Mouse (Mus musculus) liver, embryonic 12.5 days (tissue): ENCODE data around the gene Unk. TPM values are rescaled to one million over a fixed set of nuclear protein-coding genes. Genes with fewer than 3 reads are reported as not detected.
"Not testable (repeated sequence)": the region's sequence is repeated elsewhere in the genome, so short reads cannot be mapped to it uniquely, and the experiment has no call there.

Experiments
- ATAC-seq: fragments of 200-750 bp; cut with Nextera tagmentation; 2 replicates; pipeline ENCODE4 v1.8.0; 2017; ENCODE audit warnings: moderate number of reproducible peaks, mild to moderate bottlenecking, moderate library complexity
- H3K27ac ChIP-seq: fragments of 300-500 bp; sonication (generic); 2 replicates; pipeline ENCODE4 v1.5.1; 2016; ENCODE audit warnings: mild to moderate bottlenecking
- H3K27me3 ChIP-seq: fragments of 300-500 bp; sonication (generic); replicated peaks from 2 replicates; pipeline ENCODE4 v1.6.1; 2016; ENCODE audit warnings: mild to moderate bottlenecking, moderate library complexity
- H3K36me3 ChIP-seq: fragments of 300-500 bp; sonication (generic); 2 replicates; pipeline ENCODE4 v1.6.1; 2016; ENCODE audit warnings: mild to moderate bottlenecking, moderate library complexity
- H3K4me1 ChIP-seq: fragments of 300-500 bp; sonication (generic); 2 replicates; pipeline ENCODE4 v1.6.1; 2016
- H3K4me2 ChIP-seq: fragments of 300-500 bp; sonication (generic); 2 replicates; pipeline ENCODE4 v1.6.1; 2016; ENCODE audit warnings: mild to moderate bottlenecking, moderate library complexity
- H3K4me3 ChIP-seq: fragments of 300-500 bp; sonication (generic); 2 replicates; pipeline ENCODE4 v1.5.1; 2016; ENCODE audit warnings: mild to moderate bottlenecking, moderate library complexity
- H3K9ac ChIP-seq: fragments of 300-500 bp; sonication (generic); 2 replicates; pipeline ENCODE4 v1.6.1; 2016; ENCODE audit warnings: mild to moderate bottlenecking, moderate library complexity
- H3K9me3 ChIP-seq: fragments of 300-500 bp; sonication (generic); replicated peaks from 2 replicates; pipeline ENCODE4 v1.6.1; 2016; ENCODE audit warnings: mild to moderate bottlenecking, moderate library complexity
- WGBS: fragments of 180-500 bp; shearing (Covaris S2); methylation state at CpG from one replicate; pipeline ENCODE4 v1.1.7; 2016; ENCODE audit not compliant: insufficient replicate concordance; 5-methylcytosine and 5-hydroxymethylcytosine counted together
- polyA plus RNA-seq: library from polyadenylated mRNA; unstranded; fragments of >200 nt; fragmentation: Nextera tagmentation; extraction: Ambion mirVana; gene quantifications from 2 replicates; pipeline ENCODE4 v1.2.1, GENCODE M21; 2016

Gene Unk
- polyA plus RNA-seq, 1 experiment from 2014 or later, result 18.7 TPM

DNA sequence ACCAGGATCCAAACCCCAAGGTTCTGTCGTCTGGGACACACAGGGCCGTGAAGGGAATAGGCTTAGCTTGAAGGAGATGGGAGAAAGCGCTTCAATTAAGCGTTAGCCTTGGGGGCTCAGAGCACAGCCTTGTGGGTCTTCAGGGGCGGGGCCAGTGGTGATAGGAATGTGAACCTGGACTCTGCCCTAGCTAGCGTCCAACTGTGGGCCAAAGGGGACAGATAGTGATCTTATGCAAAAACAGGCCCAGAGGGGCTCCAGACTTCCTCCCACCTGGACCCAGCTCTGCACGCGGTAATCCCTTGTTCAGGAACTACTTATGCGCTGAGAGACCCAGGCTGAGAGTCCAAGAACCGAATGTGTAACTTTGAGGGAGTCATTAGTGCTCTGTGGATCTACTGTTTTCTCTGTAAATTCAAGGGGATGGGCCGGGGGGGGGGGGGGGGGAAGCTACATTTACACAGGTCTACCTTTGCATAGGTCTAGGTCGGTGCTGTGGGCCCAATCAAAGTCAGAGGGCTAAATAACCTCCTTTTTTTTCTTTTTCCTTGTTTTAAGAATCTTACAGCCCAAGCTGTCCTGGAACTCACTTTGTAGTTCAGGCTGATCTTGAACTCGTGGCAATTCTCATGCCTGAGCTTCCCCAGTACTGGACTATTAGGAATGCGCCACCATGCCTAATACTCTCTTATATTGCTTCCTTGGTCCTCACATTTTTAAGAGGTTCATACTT lies 18.4 kb upstream of the Unk start:
- 13% methylated on average over 14 of the region's 14 CpGs for WGBS
- ATAC-seq, result peak; percentile 11; the same call in 1 of the 2 replicates
- H3K27ac ChIP-seq, result peak overlapping the region; percentile 83
- no peaks in the 10 kb centered on the region for H3K9me3 ChIP-seq
- H3K4me3 ChIP-seq, result peak overlapping the region; percentile 69
- peaks cover 53% of the 10 kb centered on the region for H3K4me1 ChIP-seq
- H3K9ac ChIP-seq, result peak overlapping the region; percentile 79
- H3K27me3 ChIP-seq, result peaks cover 11% of the 10 kb centered on the region; the same call in 1 of the 2 replicates
- peaks cover 43% of the 10 kb centered on the region for H3K36me3 ChIP-seq
- peak overlapping the region; percentile 93 for H3K4me2 ChIP-seq

DNA sequence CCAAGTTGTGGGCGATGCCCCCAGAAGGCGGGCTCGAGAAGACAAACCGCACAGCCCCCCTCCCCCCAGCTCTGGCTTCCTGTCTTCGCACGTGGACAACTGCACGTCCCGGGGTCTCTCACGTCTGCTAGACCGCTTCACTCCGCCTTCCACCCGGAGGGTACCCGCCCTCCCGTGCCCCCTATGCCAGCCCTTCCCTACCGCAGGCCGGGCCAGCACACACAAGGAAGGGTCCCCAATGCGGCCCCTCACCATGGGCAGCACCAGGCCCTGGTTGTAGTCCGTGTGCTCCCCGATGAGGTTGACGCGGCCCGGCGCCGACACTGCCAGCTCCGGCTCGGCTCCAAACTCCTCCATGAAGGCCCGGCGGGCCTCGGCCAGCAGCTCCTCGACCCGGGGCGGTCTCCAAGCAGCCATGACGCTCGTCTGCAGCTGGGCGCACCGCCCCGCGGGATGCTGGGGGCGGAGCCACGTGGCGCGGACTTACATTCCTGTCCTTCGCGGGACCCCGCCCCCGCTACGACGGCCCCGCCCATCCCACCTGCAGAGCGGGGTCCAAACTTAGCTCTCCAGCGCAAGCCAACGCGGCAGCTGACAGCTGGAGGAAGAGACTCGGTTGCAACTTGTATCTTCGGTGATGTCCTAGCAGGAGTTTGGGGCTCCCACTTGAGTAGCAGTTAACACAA lies 17.7 kb upstream of the Unk start, which contains the start of gene Galk1:
Gene Galk1, minus strand, starts transcription at position 458 of the 686 bp plus-strand sequence.
- Histone ChIP-seq H3K4me2 (peak within 1 kb of the TSS; percentile 93), H3K27me3 (peaks cover 11% of the 10 kb centered on the region; the same call in 1 of the 2 replicates), H3K9me3 (no peaks in the 10 kb centered on the region), H3K4me3 (peak within 1 kb of the TSS; percentile 69), H3K9ac (peak within 1 kb of the TSS; percentile 79), H3K27ac (peak within 1 kb of the TSS; percentile 83), H3K4me1 (peaks cover 48% of the 10 kb centered on the region), H3K36me3 (peaks cover 36% of the 10 kb centered on the region)
- peak; percentile 84 for ATAC-seq
- WGBS, result under 1% methylated on average over 55 of the region's 55 CpGs

DNA sequence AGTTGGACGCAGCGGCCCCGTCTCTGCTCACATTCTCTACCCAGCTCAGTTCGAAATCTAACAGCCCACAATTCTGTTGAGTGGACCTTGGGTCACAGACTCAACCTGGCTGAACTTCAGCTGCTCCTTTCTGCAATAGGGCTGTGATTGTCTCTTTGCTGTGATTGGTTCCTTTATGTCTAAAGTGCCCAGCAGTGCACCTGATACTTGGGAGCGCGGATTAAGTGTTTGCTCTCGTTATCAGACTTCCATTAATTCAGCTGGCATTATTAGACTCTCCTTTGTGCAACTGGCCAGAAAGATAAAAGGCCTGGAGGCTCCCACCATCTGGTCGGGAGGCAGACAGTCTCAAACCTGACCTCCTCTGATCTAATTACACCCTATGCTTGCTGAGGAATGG lies 15.3 kb upstream of the Unk start:
- Histone ChIP-seq H3K4me3 (no peak overlapping the region), H3K4me1 (peaks cover 48% of the 10 kb centered on the region), H3K27me3 (peaks cover 11% of the 10 kb centered on the region; the same call in 1 of the 2 replicates), H3K4me2 (no peak overlapping the region), H3K9me3 (no peaks in the 10 kb centered on the region), H3K27ac (no peak overlapping the region), H3K36me3 (peaks cover 13% of the 10 kb centered on the region), H3K9ac (no peak overlapping the region)
- no peak for ATAC-seq
- WGBS, result 47% methylated on average over 8 of the region's 8 CpGs

DNA sequence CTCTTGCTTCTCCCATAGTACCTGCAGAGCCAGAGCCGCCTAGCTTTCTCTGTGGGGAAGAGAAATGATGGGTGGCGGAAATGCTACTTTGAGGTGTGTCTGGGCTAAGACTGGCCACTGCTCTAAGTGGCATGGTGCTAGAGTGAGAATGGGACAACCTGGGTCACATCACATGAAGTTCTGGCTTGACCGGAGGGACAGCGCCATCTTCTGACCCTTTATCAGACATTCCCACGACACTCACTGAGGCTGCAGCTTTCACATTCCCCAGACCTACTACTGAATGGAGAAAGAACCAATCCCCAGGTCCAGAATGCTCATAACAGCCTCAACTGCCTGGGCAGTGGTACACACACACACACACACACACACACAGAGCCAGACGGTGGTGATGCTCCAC lies 12.0 kb upstream of the Unk start:
- Histone ChIP-seq H3K4me3 (no peak overlapping the region), H3K9ac (no peak overlapping the region), H3K4me1 (peaks cover 31% of the 10 kb centered on the region), H3K27ac (no peak overlapping the region), H3K36me3 (peaks cover 18% of the 10 kb centered on the region), H3K4me2 (no peak overlapping the region), H3K9me3 (no peaks in the 10 kb centered on the region), H3K27me3 (peaks cover 9% of the 10 kb centered on the region; the same call in 1 of the 2 replicates)
- peak; percentile 46; the same call in 1 of the 2 replicates for ATAC-seq
- 26% methylated on average over 6 of the region's 6 CpGs for WGBS

DNA sequence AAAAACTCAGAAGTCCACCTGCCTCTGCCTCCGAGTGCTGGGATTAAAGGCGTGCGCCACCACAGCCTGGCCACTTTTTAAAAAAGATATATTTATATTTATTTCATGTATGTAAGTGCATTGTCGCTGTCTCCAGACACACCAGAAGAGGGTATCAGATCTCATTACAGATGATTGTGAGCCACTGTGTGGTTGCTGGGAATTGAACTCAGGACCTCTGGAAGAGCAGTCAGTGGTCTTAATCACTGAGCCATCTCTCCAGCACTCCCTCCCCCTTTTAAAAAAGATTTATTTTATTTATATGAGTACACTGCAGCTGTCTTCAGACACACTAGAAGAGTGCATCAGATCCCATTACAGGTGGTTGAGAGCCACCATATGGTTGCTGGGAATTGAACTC lies 11.3 kb upstream of the Unk start:
- 82% methylated on average over 4 of the region's 4 CpGs for WGBS
- H3K9ac ChIP-seq, ATAC-seq, H3K4me2 ChIP-seq, H3K4me3 ChIP-seq, H3K9me3 ChIP-seq, H3K27me3 ChIP-seq, H3K27ac ChIP-seq: not testable (repeated sequence)
- peaks cover 27% of the 10 kb centered on the region for H3K4me1 ChIP-seq
- peaks cover 22% of the 10 kb centered on the region for H3K36me3 ChIP-seq

DNA sequence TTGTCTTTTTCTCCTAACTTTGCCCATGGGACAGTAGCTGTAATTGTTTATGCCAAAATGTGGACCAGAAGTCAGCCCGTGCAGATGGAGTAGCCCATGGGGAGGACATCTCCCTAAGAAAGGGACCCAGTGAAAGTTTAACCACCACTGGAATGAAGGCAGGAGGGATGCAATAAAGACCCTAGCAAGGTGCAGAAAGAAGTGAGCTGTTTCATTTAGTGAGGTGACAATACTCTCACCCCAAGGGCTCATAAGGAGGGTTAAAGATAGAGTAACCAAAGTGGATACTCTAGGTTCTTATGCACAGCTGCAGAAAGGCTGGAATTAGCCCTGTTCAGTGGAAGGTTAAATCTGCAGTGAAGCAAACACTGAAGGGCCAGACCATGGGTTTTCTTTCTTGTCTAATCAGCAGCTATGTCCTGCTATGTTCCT lies 10.7 kb upstream of the Unk start:
- Histone ChIP-seq H3K9ac (no peak overlapping the region), H3K27me3 (peaks cover under 1% of the 10 kb centered on the region; the same call in 1 of the 2 replicates), H3K4me1 (peaks cover 27% of the 10 kb centered on the region), H3K36me3 (peaks cover 22% of the 10 kb centered on the region), H3K9me3 (no peaks in the 10 kb centered on the region), H3K27ac (no peak overlapping the region), H3K4me3 (no peak overlapping the region), H3K4me2 (no peak overlapping the region)
- ATAC-seq, result no peak
- 66% methylated on average over 1 of the region's 1 CpGs for WGBS

DNA sequence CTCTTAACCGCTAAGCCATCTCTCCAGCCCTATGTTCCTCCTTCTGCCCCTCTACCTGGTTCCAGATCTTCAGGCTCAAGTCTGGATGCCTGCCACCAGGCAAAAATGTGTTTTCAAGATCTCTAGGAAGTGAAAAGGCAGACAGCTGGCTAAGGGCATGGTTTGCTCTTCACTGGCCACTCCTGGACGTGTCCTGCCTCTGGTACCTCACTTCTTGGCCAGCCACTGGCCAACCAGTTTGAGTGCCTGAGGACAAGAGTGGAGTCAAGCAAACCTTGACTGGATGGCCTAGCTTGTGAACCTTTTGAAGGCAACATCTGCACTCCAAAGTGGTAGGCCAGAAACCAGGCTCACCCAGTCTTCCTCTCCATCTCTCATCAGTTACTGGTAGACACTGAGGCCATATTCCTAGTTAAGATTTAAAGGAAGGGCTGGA lies 10.1 kb upstream of the Unk start:
- H3K27ac ChIP-seq, result peak overlapping the region; percentile 48; the same call in 1 of the 2 replicates
- no peaks in the 10 kb centered on the region for H3K9me3 ChIP-seq
- no peak overlapping the region for H3K4me2 ChIP-seq
- H3K27me3 ChIP-seq, result no peaks in the 10 kb centered on the region
- ATAC-seq, result no peak
- peaks cover 24% of the 10 kb centered on the region for H3K4me1 ChIP-seq
- peaks cover 22% of the 10 kb centered on the region for H3K36me3 ChIP-seq
- H3K9ac ChIP-seq, result no peak overlapping the region
- 73% methylated on average over 2 of the region's 2 CpGs for WGBS
- no peak overlapping the region for H3K4me3 ChIP-seq

DNA sequence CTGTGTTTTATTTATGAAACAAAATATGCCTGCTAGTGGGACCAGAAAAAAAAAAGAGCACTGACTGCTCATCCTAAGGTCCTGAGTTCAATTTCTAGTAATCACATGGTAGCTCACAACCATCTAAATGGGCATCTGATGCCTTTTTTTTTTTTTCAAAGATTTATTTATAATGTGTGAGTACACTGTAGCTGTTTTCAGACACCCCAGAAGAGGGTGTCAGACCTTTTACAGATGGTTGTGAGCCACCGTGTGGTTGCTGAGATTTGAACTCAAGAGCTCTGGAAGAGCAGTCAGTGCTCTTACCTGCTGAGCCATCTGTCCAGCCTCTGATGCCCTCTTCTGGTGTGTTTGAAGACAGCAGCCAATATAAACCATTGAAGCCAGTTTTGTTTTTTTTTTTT lies 9.6 kb upstream of the Unk start:
- ATAC-seq, result no peak
- H3K4me3 ChIP-seq, result no peak overlapping the region
- H3K4me1 ChIP-seq, result peaks cover 23% of the 10 kb centered on the region
- H3K4me2 ChIP-seq, result no peak overlapping the region
- no peaks in the 10 kb centered on the region for H3K9me3 ChIP-seq
- H3K27ac ChIP-seq, result peak overlapping the region; percentile 48; the same call in 1 of the 2 replicates
- peaks cover 22% of the 10 kb centered on the region for H3K36me3 ChIP-seq
- no peak overlapping the region for H3K9ac ChIP-seq
- H3K27me3 ChIP-seq, result no peaks in the 10 kb centered on the region
- WGBS, result 16% methylated on average over 1 of the region's 1 CpGs

DNA sequence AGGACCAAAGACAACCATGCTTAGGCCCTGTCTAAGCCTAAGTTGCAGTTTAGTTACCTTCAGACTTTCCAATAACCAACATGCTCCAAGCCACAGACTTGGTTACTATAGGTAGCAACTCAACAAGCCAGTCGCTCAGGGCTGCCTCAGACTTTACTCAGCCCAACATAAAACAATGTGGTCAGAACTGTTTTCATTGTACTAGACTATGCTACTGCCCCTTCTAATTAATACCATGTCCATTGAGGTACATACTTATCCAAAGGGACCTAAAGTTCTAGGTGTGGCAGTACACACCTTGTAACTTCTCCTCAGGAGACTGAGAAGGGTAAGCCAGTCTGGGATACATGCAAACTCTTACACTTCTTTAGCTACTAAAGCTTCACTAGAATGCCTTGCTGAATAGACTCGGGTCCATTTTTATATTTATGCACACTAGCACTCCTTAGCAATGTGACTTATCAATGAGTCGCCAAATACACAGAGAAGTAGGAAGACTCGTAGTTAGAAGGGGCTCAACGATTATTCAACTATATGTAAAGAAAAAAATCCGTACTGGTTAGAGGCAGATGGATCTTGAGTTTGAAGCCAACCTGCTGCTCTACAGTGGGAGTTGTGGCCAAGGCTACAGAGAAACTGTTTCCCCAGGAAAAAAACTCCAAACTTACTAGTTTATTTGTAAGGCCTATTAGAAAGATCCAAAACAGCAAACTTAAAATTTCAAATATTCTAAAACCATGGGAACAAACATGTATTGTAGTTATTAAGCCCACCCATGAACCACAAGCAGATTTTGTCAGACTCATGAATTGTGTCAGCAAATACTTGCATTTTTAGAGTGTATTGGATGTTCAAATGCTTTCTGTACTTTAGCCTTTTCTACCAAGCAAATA lies 8.5 kb upstream of the Unk start:
- WGBS, result 62% methylated on average over 6 of the region's 6 CpGs
- H3K9ac ChIP-seq, result peak overlapping the region; percentile 22; the same call in 1 of the 2 replicates
- ATAC-seq, result no peak
- H3K9me3 ChIP-seq, result no peaks in the 10 kb centered on the region
- peaks cover 22% of the 10 kb centered on the region for H3K36me3 ChIP-seq
- H3K4me2 ChIP-seq, result peak overlapping the region; percentile 16; the same call in 1 of the 2 replicates
- no peaks in the 10 kb centered on the region for H3K27me3 ChIP-seq
- peak overlapping the region; percentile 51 for H3K27ac ChIP-seq
- H3K4me1 ChIP-seq, result peaks cover 20% of the 10 kb centered on the region
- peak overlapping the region; percentile 20 for H3K4me3 ChIP-seq

DNA sequence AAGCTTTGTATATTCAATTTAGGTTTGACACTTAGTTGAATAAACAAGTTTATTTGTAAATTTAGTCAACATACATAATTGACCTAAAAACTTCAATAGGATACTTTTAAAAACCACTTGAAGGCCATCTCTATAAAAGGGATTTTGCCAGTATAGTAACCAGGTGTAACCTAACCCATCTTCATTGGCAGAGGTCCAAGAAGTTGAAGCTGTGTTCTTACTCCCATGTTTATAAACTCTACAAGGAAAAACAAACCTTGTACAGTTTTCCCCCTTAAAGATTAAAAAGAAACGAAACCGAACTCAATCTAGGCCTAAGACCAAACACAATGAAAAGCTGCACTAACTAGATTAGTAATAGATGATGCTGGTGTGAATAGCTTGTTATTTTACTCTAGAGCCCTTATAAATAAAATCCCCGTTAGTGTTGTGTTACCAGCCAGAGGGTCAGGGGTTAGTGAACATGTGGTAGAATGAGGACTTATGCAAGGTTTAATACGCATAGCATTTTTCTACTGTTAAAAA lies 7.8 kb upstream of the Unk start:
- ATAC-seq, result no peak

More for the DNA sequence above, 7.8 kb upstream of the Unk start:
- Histone ChIP-seq H3K9me3 (no peaks in the 10 kb centered on the region), H3K4me1 (peaks cover 20% of the 10 kb centered on the region), H3K36me3 (peaks cover 22% of the 10 kb centered on the region), H3K4me2 (peak overlapping the region; percentile 71), H3K27me3 (no peaks in the 10 kb centered on the region), H3K9ac (peak overlapping the region; percentile 59; the same call in 1 of the 2 replicates), H3K4me3 (peak overlapping the region; percentile 45), H3K27ac (peak overlapping the region; percentile 4; the same call in 1 of the 2 replicates)
- 80% methylated on average over 4 of the region's 4 CpGs for WGBS
